Mouse (Mus musculus): ENCODE measurements around the gene Nat8f5. TPM values are rescaled to one million over a fixed set of nuclear protein-coding genes. Genes with fewer than 3 reads are reported as not detected.
"Not testable (repeated sequence)": the region's sequence is repeated elsewhere in the genome, so short reads cannot be mapped to it uniquely, and the experiment has no call there.

The Nat8f5 gene
- not detected in 2 replicates for total RNA-seq (2017)

DNA sequence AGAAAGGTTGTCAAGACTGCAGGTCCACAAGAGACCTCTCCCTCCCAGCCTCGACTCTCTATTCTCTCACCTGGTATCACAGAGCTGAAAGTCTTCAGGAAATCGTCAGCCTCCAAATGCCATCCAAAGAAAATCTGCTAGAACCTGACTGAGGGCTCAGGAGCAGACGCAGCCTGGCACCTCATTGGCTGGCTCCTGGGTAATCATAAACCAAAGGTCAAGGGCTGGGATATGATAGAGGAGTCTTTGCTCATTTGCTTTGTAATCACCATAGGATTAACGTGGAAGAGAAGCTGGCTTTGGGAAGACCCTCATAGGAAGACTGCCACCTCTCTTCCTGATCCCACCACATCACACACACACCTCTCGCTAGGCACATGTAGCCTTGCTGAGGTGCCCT, at the start of gene Nat8f5, which contains the start of gene Nat8f6:
Gene Nat8f5 (minus strand): TSS at position 136 of the 400 bp plus-strand sequence.
Gene Nat8f6 (minus strand): TSS at position 118 of the 400 bp plus-strand sequence.
- ATAC-seq (ENCODE audit: extremely low read depth, insufficient number of reproducible peaks, low FRiP score, poor library complexity, severe bottlenecking) = no peak

DNA sequence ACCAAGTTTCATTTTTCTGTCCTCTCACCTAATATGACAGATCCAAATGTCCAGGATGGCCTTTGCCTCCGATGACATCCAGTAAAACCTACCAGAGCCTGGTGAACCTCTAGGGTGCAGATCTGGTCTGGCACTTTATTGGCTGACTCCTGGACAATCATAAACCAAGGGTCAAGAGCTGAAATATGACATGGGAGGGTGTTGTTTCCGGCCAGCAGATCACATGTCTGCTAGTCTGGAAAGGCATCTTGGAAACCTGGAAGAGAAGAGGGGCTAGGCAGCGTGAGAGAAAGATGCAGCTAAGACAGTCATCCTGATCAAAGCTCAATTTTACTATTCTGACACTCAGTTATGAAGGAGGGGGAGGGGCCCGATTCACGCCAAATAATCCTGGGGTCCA, 48.2 kb upstream of the Nat8f5 start, which contains the start of gene Nat8f2:
Gene Nat8f2 (minus strand): TSS at position 153 of the 400 bp plus-strand sequence.
- not testable (repeated sequence) for ATAC-seq (ENCODE audit: extremely low read depth, insufficient number of reproducible peaks, low FRiP score, poor library complexity, severe bottlenecking)

DNA sequence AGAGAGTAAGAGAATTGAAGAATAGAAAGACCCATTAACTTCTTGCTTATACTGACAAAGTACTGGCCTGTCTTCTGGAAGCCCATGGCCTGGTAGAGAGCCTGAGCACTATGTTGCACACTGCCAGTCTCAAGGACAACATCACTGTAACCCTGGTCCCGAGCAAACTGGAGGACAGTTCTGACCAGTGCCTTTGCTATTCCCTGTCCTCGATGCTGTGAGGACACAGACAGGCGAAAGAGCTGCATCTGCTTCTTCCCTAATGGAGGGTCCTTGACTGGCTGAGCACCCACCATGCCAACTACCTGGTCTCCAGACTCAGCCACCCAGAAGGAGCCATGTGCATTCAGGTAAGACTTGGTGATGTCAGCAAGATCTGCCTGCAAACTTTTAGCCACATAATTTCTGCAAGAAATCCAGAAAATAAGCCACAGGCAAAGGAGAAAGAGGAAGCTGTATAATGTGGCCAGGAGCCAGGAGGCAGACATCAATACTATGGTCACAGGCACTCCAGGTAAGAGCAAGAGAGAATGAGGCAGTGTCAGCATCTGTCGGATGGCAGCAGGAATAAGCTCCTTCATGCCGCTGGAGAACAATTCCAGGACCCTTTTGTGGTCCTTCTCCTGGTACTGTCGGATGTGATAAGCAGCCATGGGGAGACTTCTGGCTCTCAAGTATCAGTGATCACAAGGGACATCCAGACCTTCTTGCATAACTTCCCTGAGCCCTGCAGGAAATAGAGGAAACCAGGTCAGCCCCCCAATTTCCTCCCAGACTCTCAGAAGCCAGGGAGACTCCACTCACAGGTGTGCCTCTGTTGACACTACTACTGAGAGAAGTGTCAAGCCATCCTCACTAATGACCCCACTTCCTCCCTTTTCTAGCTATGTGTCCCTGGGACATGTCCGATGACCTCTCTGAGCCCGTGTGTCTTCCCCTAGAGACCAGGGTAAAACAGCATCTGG, 47.2 kb upstream of the Nat8f5 start:
- ATAC-seq (ENCODE audit: extremely low read depth, insufficient number of reproducible peaks, low FRiP score, poor library complexity, severe bottlenecking) = no peak

GRCm38 (mm10) chr6:85866995-85867394, 46.2 kb upstream of the Nat8f5 start:
- ATAC-seq (ENCODE audit: extremely low read depth, insufficient number of reproducible peaks, low FRiP score, poor library complexity, severe bottlenecking) = not testable (repeated sequence)

GRCm38 (mm10) chr6:85866166-85866565, 45.4 kb upstream of the Nat8f5 start:
- not testable (repeated sequence) for ATAC-seq (ENCODE audit: extremely low read depth, insufficient number of reproducible peaks, low FRiP score, poor library complexity, severe bottlenecking)

- ATAC-seq (ENCODE audit: extremely low read depth, insufficient number of reproducible peaks, low FRiP score, poor library complexity, severe bottlenecking) = not testable (repeated sequence)
Observed at GRCm38 (mm10) chr6:85864900-85865639, 44.3 kb upstream of the Nat8f5 start.

- ATAC-seq (ENCODE audit: extremely low read depth, insufficient number of reproducible peaks, low FRiP score, poor library complexity, severe bottlenecking) = no peak
Observed at GRCm38 (mm10) chr6:85863840-85864239, 43.1 kb upstream of the Nat8f5 start.

DNA sequence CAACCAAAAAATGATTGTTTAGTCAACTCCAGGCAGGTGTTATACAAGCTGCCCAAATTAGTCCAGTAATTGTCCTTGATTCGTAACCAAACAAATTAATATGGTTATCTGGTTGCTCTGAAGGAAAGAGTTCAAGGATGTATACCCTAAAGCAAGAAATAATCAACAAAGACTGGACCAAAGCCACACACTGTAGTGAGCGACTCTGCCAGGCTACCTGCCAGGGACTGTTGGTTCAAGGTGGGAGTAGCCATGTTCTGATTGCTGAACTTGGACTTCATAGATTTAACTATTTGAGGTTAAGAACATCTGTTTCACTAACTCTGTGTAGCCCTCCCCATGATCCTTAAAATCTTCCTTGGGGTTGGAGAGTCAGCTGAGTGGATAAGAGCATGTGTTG, 42.4 kb upstream of the Nat8f5 start:
- no peak for ATAC-seq (ENCODE audit: extremely low read depth, insufficient number of reproducible peaks, low FRiP score, poor library complexity, severe bottlenecking)

GRCm38 (mm10) chr6:85862565-85862964, 41.8 kb upstream of the Nat8f5 start:
- no peak for ATAC-seq (ENCODE audit: extremely low read depth, insufficient number of reproducible peaks, low FRiP score, poor library complexity, severe bottlenecking)

DNA sequence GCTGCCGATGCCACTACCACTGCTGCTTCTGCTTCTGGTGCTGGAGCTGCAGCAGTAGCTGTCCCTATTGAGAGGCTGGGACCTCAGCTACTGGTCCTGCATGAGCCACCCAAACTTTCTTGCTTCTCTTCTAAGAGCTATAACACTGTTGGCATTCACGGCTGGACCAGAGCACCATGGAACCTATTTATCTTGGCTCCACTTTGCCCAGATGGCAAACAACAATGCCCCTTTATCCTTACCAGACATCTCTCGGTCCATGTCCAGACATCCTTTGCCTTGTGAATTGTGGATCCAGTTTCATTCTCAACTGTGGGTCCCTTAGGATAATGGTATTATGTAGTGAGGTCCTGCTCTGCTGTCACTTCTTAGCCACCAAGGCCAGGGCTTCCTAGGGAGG, 40.5 kb upstream of the Nat8f5 start:
- no peak for ATAC-seq (ENCODE audit: extremely low read depth, insufficient number of reproducible peaks, low FRiP score, poor library complexity, severe bottlenecking)

DNA sequence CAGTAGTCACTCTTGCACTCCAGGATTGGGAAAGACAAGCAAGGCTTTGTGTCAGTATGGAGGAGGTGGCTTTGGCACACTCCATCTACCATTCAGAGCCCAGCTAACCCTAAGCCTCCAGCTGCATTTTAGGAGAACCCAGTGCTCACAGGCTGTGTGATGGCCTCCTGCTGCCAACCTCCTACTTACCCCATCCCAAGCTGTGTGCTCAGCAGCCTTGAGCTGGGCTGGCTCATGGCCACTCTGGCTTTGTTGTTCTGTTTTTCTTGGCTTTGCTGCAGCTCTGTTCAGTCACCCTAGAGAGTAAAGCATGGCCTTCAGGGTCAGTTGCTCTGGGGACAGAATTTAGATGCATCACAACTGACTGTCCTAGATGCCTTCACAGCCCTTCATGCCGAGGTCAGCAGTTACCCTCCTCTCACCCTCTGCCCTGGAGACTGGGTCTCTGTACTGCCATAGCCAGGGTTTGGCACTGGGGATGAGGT, 35.5 kb upstream of the Nat8f5 start:
- no peak for ATAC-seq (ENCODE audit: extremely low read depth, insufficient number of reproducible peaks, low FRiP score, poor library complexity, severe bottlenecking)

- no peak for ATAC-seq (ENCODE audit: extremely low read depth, insufficient number of reproducible peaks, low FRiP score, poor library complexity, severe bottlenecking)
Observed at GRCm38 (mm10) chr6:85853481-85853880, 32.7 kb upstream of the Nat8f5 start.

DNA sequence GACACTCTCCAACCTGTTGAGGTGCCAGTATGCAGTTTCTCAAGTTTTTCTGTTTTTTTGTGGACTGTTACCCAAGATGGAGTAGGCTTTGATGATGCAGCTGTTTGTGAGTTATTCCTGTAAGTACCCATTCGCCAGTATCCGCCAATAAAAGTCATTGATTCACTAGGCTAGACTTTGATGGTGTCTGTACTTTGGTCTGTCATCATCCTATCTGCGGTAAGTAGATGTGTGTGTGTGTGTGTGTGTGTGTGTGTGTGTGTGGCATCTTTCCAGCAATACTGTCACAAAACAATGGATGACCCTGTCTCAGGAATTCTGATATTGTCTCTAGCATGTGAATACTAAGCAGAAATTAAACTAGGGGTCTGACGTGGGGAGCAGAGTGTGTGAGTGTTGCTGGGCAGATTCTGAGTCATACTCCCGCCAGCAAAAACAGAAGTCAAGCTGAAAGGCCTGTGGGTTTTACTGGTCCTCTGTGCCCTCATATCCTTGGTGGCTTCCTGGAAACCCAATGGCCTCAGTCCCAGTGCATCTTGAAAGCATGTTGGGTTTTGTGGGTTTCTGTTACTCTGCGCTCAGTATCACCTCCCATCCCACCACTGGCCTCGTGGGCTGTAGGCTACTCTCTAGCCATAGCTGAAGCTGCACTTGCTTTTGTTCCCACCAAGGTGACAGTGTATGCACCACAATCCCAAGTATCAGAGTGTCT, 30.4 kb upstream of the Nat8f5 start:
- ATAC-seq (ENCODE audit: extremely low read depth, insufficient number of reproducible peaks, low FRiP score, poor library complexity, severe bottlenecking) = no peak

DNA sequence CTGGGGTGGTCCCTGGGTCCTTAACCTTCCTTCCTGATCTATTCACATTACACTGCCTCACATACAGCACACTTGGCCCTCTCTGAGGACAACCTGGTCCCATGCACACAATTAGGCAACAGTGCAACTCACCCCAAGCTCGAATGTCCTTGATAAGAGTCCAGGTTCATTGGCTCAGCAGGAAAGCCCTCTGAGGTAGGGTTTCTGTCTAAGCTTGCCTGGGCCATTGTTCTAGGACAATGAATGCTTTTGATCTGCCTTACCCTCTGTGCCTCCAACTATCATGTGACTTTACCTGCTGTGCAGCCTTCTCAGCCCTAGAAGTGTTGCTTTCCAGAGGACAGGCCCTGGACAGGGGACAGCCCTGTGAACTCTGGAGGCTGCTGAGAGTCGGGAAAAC, 28.5 kb upstream of the Nat8f5 start:
- ATAC-seq (ENCODE audit: extremely low read depth, insufficient number of reproducible peaks, low FRiP score, poor library complexity, severe bottlenecking) = no peak

DNA sequence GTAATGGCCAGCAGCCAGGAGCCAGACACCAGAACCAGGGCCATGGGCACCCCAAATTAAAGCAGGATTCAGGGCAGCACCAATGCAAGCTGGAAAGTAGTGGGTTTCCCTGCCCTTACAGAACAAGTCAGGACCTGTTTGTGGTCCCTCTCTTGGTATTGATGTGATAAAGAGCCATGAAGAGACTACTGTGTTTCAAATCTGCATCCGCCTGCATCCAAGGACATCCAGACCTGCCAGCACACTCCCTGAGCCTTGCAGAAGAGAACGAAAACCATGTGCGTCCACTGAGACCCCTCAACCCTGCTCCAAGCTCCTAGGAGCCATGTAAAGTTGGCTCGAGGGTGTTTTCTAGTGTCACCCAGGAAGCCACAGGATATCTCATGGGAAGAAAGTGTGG, 27.4 kb upstream of the Nat8f5 start:
- ATAC-seq (ENCODE audit: extremely low read depth, insufficient number of reproducible peaks, low FRiP score, poor library complexity, severe bottlenecking) = no peak

DNA sequence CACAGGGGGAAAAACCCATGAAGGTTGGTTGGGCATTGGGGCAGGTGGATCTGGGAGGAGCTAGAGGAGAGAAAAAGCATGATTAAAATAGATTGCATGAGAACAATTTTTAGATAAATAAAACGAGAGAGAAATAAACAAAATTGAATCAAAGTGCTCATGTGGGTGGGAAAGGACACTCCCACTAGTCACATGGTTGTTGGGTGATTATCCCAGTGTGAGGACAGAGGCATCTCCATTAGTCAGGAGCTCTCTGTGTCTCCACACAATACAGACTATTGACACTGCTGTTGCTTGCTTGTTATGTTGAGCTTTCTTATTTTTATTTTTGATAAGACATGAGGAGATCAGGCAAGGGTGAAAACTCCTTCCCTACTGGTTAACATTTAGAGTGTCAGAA, 26.1 kb upstream of the Nat8f5 start:
- no peak for ATAC-seq (ENCODE audit: extremely low read depth, insufficient number of reproducible peaks, low FRiP score, poor library complexity, severe bottlenecking)

DNA sequence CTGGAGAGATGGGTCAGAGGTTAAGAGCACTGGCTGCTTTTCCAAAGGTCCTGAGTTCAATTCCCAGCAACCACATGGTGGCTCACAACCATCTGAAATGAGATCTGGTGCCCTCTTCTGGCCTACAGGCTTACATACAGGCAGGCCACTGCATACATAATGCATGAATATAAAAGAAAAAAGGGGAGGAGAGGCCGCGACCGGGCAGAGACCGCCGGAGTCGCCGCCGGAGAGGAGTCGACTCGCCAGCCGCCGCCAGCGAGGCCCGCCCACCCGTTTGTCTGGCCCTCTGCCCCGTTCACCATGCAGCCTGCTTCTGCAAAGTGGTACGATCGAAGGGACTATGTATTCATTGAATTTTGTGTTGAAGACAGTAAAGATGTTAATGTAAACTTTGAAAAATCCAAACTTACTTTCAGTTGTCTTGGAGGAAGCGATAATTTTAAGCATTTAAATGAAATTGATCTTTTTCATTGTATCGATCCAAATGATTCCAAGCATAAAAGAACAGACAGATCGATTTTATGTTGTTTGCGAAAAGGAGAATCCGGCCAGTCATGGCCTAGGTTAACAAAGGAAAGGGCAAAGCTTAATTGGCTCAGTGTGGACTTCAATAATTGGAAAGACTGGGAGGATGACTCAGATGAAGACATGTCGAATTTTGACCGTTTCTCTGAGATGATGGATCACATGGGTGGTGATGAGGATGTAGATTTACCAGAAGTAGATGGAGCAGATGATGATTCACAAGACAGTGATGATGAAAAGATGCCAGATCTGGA, 23.1 kb upstream of the Nat8f5 start:
- not testable (repeated sequence) for ATAC-seq (ENCODE audit: extremely low read depth, insufficient number of reproducible peaks, low FRiP score, poor library complexity, severe bottlenecking)

- ATAC-seq (ENCODE audit: extremely low read depth, insufficient number of reproducible peaks, low FRiP score, poor library complexity, severe bottlenecking) = no peak
Observed at GRCm38 (mm10) chr6:85839982-85840381, 19.2 kb upstream of the Nat8f5 start.
